Mouse (Mus musculus): ENCODE measurements at regions not wholly inside any gene's neighbourhood (a gene's known extent, or its start where the extent isn't known, plus 50 kb on each side); places are given as distances from the start of the nearest gene placed in this dataset.
A peak's percentile ranks its signal among the peaks of the same experiment; 100 is the strongest.

DNA sequence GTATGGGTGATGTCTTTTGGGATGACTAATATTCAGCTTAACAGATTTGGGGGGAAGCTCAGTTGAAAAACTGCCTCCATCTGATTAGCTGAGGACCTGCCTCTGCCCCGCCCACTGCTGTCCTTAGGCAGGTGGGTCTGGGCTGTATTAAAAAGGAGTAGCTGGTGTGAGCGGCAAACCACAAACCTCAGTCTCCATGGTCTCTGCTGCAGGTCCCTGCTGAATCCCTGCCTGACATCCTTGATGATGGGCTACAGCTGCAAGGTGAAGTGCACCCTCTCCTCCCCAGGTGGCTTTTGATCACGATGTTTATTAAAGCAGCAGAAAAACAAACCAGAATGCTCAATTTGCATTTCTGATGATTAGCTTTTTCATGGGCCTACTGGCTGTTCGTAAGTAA is 60.8 kb upstream of the Plet1 start:
- WGBS = 75% methylated on average over 4 of the region's 4 CpGs
- Histone ChIP-seq H3K36me3 (ENCODE audit: poor library complexity, severe bottlenecking) (no peaks in the 10 kb centered on the region), H3K27ac (no peak overlapping the region), H3K4me1 (peaks cover 13% of the 10 kb centered on the region), H3K9ac (no peak overlapping the region), H3K4me2 (no peak overlapping the region), H3K9me3 (replicated peaks) (no peaks in the 10 kb centered on the region), H3K27me3 (no peaks in the 10 kb centered on the region), H3K4me3 (no peak overlapping the region)
- ATAC-seq = no peak

DNA sequence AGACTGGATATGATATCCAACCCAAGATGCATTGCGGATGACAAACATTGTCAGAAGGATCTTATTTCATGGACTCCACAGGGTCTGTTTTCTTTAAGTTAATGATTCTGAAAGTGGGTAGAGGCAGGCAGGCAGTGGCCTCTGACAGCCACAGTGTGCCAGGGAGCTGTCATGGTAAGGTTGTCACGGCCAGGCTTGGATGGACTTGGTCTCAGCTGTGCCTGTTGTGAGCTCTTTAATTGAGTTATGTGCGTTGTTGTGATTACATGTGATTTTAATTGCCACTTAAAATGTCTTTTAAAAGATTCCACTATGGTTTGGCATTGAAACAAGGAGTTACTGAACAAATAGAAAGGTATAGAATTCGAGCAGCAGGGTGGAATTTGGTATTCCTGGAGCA is 60.3 kb upstream of the Plet1 start:
- ATAC-seq = no peak
- WGBS = 42% methylated on average over 4 of the region's 4 CpGs
- H3K4me1 ChIP-seq = peaks cover 13% of the 10 kb centered on the region

DNA sequence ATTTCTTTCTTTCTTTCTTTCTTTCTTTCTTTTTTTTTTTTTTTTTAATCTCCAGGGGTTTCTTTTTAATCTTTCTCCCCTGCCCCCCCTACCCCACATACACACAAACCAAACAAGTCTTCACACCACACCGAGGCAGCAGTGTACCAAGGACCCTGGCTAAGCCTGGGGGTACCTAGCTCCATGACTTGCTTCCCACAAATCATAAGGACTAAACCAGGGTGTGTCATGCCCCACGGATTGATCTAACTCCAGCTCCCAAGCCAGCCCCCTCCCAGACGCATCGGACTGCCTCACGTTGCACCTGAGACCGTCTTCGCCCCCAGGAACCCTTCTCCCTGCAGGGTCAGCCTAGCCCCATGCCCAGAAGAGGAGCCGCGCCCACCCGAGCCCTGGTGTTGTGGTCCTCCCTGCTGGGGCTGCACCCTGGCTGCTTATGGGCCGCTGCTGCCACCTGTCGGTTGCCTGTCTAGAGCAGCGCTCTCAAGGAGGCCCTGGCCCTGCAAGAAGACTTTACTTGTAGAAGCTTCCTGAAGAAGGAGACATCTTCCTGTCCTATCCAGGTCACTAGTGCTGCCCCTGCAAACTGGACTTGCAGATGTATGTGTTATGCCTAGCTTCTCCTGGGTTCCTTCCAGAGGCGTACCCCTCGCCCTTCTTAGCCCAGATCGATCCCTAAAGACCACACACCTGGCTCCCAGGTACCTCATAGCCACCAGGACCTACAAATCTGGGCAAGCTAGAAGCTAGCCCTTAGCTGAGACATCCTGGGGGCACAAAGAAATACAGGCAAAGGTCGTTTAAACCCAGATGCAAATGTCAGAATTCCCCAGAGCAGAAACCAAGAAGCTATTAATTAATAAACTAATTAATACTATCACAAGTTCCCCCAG is 56.2 kb upstream of the Plet1 start:
- peak overlapping the region; percentile 60 for H3K4me2 ChIP-seq
- H3K9ac ChIP-seq = peak overlapping the region; percentile 51
- WGBS = 15% methylated on average over 17 of the region's 17 CpGs
- H3K4me3 ChIP-seq = peak overlapping the region; percentile 30
- H3K9me3 ChIP-seq (replicated peaks) = no peaks in the 10 kb centered on the region
- peaks cover 24% of the 10 kb centered on the region for H3K4me1 ChIP-seq
- no peaks in the 10 kb centered on the region for H3K36me3 ChIP-seq (ENCODE audit: poor library complexity, severe bottlenecking)
- ATAC-seq = peak; percentile 86
- no peak overlapping the region for H3K27ac ChIP-seq
- H3K27me3 ChIP-seq = no peaks in the 10 kb centered on the region

More for the DNA sequence above, 60.3 kb upstream of the Plet1 start:
- Histone ChIP-seq H3K27me3 (no peaks in the 10 kb centered on the region), H3K36me3 (ENCODE audit: poor library complexity, severe bottlenecking) (no peaks in the 10 kb centered on the region), H3K27ac (no peak overlapping the region; the same call in 1 of the 2 replicates), H3K9me3 (replicated peaks) (no peaks in the 10 kb centered on the region), H3K9ac (no peak overlapping the region), H3K4me2 (no peak overlapping the region), H3K4me3 (no peak overlapping the region)

DNA sequence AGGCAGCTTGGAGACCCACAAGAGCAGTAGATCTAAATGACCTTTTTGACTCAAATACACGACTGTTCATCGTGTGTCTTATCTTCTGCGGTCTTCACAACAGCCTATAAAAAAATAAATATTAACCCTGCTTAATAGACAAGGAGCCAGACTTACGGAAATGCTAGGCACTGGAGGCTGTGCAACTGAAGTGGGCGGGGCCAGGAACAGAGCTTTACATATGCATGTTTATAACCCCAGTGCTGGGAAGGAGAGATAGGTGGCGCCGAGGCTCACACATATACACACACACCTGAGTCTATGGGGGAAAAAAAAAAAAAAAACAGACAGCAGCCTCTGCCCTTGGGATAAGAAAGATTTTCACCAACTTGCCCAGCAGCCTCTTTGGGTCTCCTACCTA is 55.6 kb upstream of the Plet1 start:
- H3K4me2 ChIP-seq = no peak overlapping the region
- WGBS = 69% methylated on average over 7 of the region's 7 CpGs

GRCm38 (mm10) chr9:50440222-50440621 is 54.1 kb upstream of the Plet1 start:
- Histone ChIP-seq H3K4me3 (no peak overlapping the region), H3K9ac (no peak overlapping the region), H3K4me2 (no peak overlapping the region), H3K27me3 (no peaks in the 10 kb centered on the region), H3K4me1 (peaks cover 14% of the 10 kb centered on the region), H3K36me3 (ENCODE audit: poor library complexity, severe bottlenecking) (no peaks in the 10 kb centered on the region), H3K9me3 (replicated peaks) (no peaks in the 10 kb centered on the region), H3K27ac (no peak overlapping the region)
- WGBS = 72% methylated on average over 3 of the region's 3 CpGs
- ATAC-seq = peak; percentile 37; the same call in 1 of the 2 replicates

More for the DNA sequence above, 55.6 kb upstream of the Plet1 start:
- Histone ChIP-seq H3K27ac (no peak overlapping the region), H3K9me3 (replicated peaks) (no peaks in the 10 kb centered on the region), H3K27me3 (no peaks in the 10 kb centered on the region), H3K36me3 (ENCODE audit: poor library complexity, severe bottlenecking) (no peaks in the 10 kb centered on the region), H3K9ac (no peak overlapping the region), H3K4me1 (peaks cover 20% of the 10 kb centered on the region), H3K4me3 (no peak overlapping the region)
- no peak for ATAC-seq

DNA sequence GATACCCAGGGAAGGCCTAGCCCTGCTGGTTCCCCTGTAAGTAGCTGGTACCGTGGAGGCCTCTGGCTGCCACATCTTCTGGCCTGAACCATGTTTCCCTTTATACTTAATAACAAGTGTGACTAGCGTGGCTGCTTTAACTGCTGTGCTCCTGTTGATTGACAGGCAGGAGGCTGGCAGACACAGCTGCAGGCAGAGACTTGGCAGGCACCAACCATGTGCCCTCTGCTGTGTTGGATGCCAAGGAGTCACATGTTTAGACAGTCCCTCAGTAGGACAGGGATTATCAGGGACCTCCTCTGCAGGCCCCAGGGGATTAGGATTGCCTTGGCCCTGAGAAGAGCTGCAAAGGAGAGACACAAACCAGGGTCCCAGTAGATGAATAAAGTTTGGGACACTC is 53.6 kb upstream of the Plet1 start:
- Histone ChIP-seq H3K27ac (no peak overlapping the region), H3K4me3 (no peak overlapping the region), H3K4me1 (peaks cover 14% of the 10 kb centered on the region), H3K4me2 (no peak overlapping the region), H3K36me3 (ENCODE audit: poor library complexity, severe bottlenecking) (no peaks in the 10 kb centered on the region), H3K27me3 (no peaks in the 10 kb centered on the region), H3K9ac (no peak overlapping the region), H3K9me3 (replicated peaks) (no peaks in the 10 kb centered on the region)
- 47% methylated on average over 2 of the region's 2 CpGs for WGBS
- ATAC-seq = peak; percentile 82

DNA sequence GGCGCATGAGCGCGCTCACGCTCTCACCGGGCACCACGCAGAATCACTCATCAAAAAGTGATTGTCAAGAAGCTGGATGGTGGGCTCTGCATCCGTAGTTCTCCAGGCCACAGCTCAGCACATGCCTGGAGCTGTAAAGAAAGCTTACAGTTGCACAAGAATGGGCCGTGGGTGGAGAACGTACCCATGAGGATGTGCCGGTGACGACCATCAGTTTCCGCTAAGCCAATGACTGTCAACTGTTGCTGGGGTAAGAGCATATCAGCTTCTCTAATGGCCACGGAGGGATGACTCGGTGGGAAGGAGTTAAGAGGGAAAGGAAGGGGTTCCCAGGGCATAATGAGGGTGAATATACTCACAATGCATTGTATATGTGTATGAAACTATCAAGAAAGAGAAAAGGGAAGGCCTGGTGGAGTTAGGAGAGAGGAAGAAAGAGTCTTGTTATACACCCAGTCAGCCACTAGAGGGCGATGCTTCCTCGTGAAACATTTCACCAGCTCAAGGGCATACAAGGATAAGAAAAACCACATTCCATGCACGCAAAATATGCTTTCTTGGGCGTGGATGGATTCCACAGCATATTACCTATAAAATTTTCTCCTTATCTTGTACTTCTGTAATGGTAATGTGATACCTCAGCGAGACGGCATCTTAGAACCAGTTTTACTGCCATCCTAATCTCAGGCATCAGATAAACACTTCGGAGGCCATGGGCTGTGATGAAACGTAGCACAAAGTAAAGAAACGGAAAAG is 50.4 kb upstream of the Plet1 start:
- ATAC-seq = no peak; the same call in 1 of the 2 replicates
- 63% methylated on average over 23 of the region's 23 CpGs for WGBS
- no peaks in the 10 kb centered on the region for H3K9me3 ChIP-seq (replicated peaks)

More for the DNA sequence above, 50.4 kb upstream of the Plet1 start:
- Histone ChIP-seq H3K36me3 (ENCODE audit: poor library complexity, severe bottlenecking) (no peaks in the 10 kb centered on the region), H3K4me3 (no peak overlapping the region), H3K4me1 (peaks cover 14% of the 10 kb centered on the region), H3K9ac (no peak overlapping the region), H3K4me2 (no peak overlapping the region), H3K27me3 (no peaks in the 10 kb centered on the region), H3K27ac (no peak overlapping the region)

Measured in forebrain, embryonic 13.5 days (tissue).